Mouse (Mus musculus) cerebellum, adult 2 months (tissue): ENCODE measurements at regions not wholly inside any gene's neighbourhood (a gene's known extent, or its start where the extent isn't known, plus 50 kb on each side); places are given as distances from the start of the nearest gene placed in this dataset.

ENCODE experiments used
- CTCF ChIP-seq: fragments of 200-500 bp; IDR thresholded peaks from 2 replicates; pipeline ENCODE4 v1.5.1; 2011; ENCODE audit warnings: low read depth, mild to moderate bottlenecking, control low read depth, low read length, moderate library complexity, borderline replicate concordance; ENCODE audit not compliant: insufficient read depth
- POLR2A ChIP-seq: fragments of 200-500 bp; IDR thresholded peaks from 2 replicates; pipeline ENCODE4 v1.6.1; 2011; ENCODE audit warnings: low read length, control low read depth, borderline replicate concordance; ENCODE audit not compliant: insufficient read depth

- TF ChIP-seq POLR2A: no peak
- TF ChIP-seq CTCF: no peak
These were observed 253.8 kb upstream of the Kazn start for GRCm38 (mm10) chr4:142492926-142493492.
